Mouse (Mus musculus) E14TG2a.4 (cell line): ENCODE measurements around the gene Nexn.

Experiments used
- CTCF ChIP-seq: conservative IDR thresholded peaks from 2 replicates; pipeline ENCODE4 v1.5.1; 2014; ENCODE audit warnings: low read length
- POU5F1 ChIP-seq: IDR thresholded peaks from 2 replicates; pipeline ENCODE4 v1.6.1; 2014; ENCODE audit warnings: low read length, borderline replicate concordance

- TF ChIP-seq CTCF (no peak), POU5F1 (no peak)
Observed at GRCm38 (mm10) chr3:152264374-152264773, 1.8 kb downstream of the Nexn start.
